Mouse (Mus musculus) ES-E14 (cell line): Measurements from ENCODE around the gene Aig1. TPM values are rescaled to one million over a fixed set of nuclear protein-coding genes. Genes with fewer than 3 reads are reported as not detected.

Source experiments
- DNase-seq: peaks from one replicate; pipeline ENCODE4 v3.0.0-alpha.2; 2013; ENCODE audit warnings: low read depth, low spot score
- H3K27ac ChIP-seq: 2 replicates; pipeline ENCODE4 v1.5.1; 2012; ENCODE audit warnings: low read depth, mild to moderate bottlenecking, low read length, moderate library complexity, mixed read lengths; ENCODE audit not compliant: poor library complexity, insufficient read depth, severe bottlenecking
- H3K36me3 ChIP-seq: 2 replicates; pipeline ENCODE4 v1.6.1; 2012; ENCODE audit warnings: mild to moderate bottlenecking, low read length, moderate library complexity, mixed read lengths; ENCODE audit not compliant: control insufficient read depth, poor library complexity, insufficient read depth, severe bottlenecking
- H3K4me1 ChIP-seq, 2 experiments: fragments of 150-350 bp in 1 of 2; sonication (generic) in 1 of 2; 2 replicates each; pipeline ENCODE4 v1.6.1; 2012; ENCODE audit warnings: low read length in 2 of 2, mild to moderate bottlenecking in 1 of 2, mixed read lengths in 1 of 2; ENCODE audit not compliant: control insufficient read depth in 2 of 2, insufficient read depth in 2 of 2, poor library complexity in 1 of 2
- H3K4me3 ChIP-seq, 2 experiments: fragments of 150-350 bp in 1 of 2; sonication (generic) in 1 of 2; 2 replicates each; pipeline ENCODE4 v1.5.1; 2012; ENCODE audit warnings: low read length in 2 of 2, low read depth in 1 of 2, mild to moderate bottlenecking in 1 of 2, mixed read lengths in 1 of 2; ENCODE audit not compliant: insufficient read depth in 1 of 2, poor library complexity in 1 of 2, severe bottlenecking in 1 of 2
- H3K9ac ChIP-seq: 2 replicates; pipeline ENCODE4 v1.6.1; 2012; ENCODE audit warnings: low read depth, mild to moderate bottlenecking, low read length, mixed read lengths; ENCODE audit not compliant: poor library complexity, insufficient read depth, severe bottlenecking
- H3K9me3 ChIP-seq: fragments of 150-350 bp; sonication (generic); 2 replicates; pipeline ENCODE4 v1.6.1; 2012; ENCODE audit warnings: low read depth, mild to moderate bottlenecking, low read length; ENCODE audit not compliant: control insufficient read depth, insufficient read depth
- CHD2 ChIP-seq: IDR thresholded peaks from 2 replicates; pipeline ENCODE4 v1.6.1; 2014; ENCODE audit warnings: mild to moderate bottlenecking, low read depth, low read length, inconsistent platforms
- HCFC1 ChIP-seq: IDR thresholded peaks from 2 replicates; pipeline ENCODE4 v1.6.1; 2012; ENCODE audit warnings: low read length, inconsistent platforms, borderline replicate concordance; ENCODE audit not compliant: insufficient read depth
- MAFK ChIP-seq: IDR thresholded peaks from 2 replicates; pipeline ENCODE4 v1.6.1; 2014; ENCODE audit warnings: mild to moderate bottlenecking, low read depth, low read length, inconsistent platforms; ENCODE audit not compliant: insufficient read depth
- ZC3H11A ChIP-seq: IDR thresholded peaks from 2 replicates; pipeline ENCODE4 v1.6.1; 2012; ENCODE audit warnings: low read depth, mild to moderate bottlenecking, inconsistent platforms, low read length, borderline replicate concordance
- ZNF384 ChIP-seq: IDR thresholded peaks from 2 replicates; pipeline ENCODE4 v1.6.1; 2012; ENCODE audit warnings: low read depth, low read length, inconsistent platforms
- in situ Hi-C, 2 experiments: fragments of 600-800 bp; cut with MboI; formaldehyde crosslinking; loops; one replicate each; pipeline ENCODE4 v1.15.1; 2025; ENCODE audit warnings: low sequenced_read_pairs in 2 of 2, inconsistent platforms in 1 of 2; ENCODE audit not compliant: unreplicated experiment in 2 of 2
- total RNA-seq: library from RNA; depleted of rRNA; stranded (reverse); fragments of 300-350 nt; gene quantifications from 2 replicates; pipeline ENCODE4 v1.2.3, GENCODE M21; 2012

Gene Aig1
- total RNA-seq, 1 experiment = 10.1 TPM

DNA sequence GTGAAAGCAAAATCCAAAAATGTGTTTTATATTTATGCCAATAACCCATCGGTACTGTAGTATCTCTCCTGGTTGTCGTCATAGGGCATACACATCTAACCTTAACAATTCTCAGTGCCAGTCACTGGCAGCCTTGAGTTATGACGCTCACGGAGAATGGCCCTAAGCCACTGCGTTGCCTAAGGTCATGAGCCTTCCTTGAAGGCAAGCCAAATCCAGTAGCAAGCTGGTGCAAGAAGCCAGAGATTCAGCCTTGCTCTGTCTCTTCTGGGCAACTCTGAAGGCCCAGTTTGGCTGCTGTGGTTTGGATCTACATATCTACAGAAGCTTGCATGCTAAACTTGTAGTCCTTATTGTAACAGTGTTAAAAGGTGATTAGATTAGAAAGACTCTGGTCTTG is 55.2 kb downstream of the Aig1 start:
- H3K4me3 ChIP-seq = no peak overlapping the region
- H3K9me3 ChIP-seq = no peaks in the 10 kb centered on the region
- H3K27ac ChIP-seq = no peak overlapping the region
- DNase-seq = no peak
- H3K36me3 ChIP-seq = no peaks in the 10 kb centered on the region
- in situ Hi-C loops = no loop called here
- no peaks in the 10 kb centered on the region for H3K4me1 ChIP-seq
- H3K9ac ChIP-seq = no peak overlapping the region
- no peak for TF ChIP-seq ZC3H11A
- no peak for TF ChIP-seq HCFC1
- TF ChIP-seq MAFK = no peak
- TF ChIP-seq ZNF384 = no peak
- TF ChIP-seq CHD2 = no peak

DNA sequence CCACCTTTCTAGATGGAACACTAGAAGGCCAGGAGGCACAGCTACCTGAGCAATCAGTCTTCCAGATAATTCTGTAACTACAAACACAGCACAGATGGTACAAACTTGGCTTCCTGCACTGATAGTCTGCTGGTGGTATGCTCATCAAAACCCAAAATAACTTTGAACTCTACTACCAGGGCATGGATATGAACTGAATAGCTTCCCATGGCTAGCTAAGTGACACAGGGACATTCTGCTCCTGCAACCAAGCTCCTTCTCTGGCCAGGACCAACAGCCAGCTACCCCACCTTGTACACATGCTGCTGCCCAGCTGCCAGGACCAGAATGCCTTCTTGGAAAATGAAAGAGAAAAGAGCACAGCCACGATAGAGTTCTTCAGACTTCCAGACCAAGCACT is 60.5 kb downstream of the Aig1 start:
- in situ Hi-C loops = no loop called here

DNA sequence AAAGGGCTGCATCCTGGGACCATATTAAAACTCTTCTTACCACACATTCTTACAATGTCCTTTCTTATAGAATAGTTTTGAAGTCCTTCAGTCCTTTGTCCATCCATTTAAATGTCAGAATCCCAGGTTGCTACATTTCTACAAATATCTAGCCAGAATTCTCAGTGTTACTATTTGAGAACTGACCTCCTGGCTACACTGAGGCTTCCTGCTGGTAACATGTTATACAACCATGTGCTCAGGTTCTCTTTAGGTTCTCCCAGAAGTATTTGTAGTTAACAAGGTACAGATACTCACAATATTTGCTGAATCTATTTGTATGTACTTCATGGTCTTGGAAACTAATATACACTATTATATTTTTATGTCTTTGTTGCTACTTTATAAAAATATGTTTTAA is 62.0 kb downstream of the Aig1 start:
- H3K27ac ChIP-seq = no peak overlapping the region
- no peak for DNase-seq
- TF ChIP-seq CHD2 (no peak), HCFC1 (no peak), MAFK (no peak), ZC3H11A (no peak), ZNF384 (no peak)
- no peak overlapping the region for H3K9ac ChIP-seq
- H3K4me3 ChIP-seq = no peak overlapping the region
- H3K9me3 ChIP-seq = no peaks in the 10 kb centered on the region
- H3K4me1 ChIP-seq = no peaks in the 10 kb centered on the region
- H3K36me3 ChIP-seq = no peaks in the 10 kb centered on the region
- in situ Hi-C loops = no loop called here

More for the DNA sequence above, 60.5 kb downstream of the Aig1 start:
- H3K4me1 ChIP-seq = no peaks in the 10 kb centered on the region
- H3K27ac ChIP-seq = no peak overlapping the region
- TF ChIP-seq CHD2 (no peak), ZNF384 (no peak), MAFK (no peak), ZC3H11A (no peak), HCFC1 (no peak)
- H3K4me3 ChIP-seq = no peak overlapping the region
- H3K36me3 ChIP-seq = no peaks in the 10 kb centered on the region
- DNase-seq = no peak
- no peaks in the 10 kb centered on the region for H3K9me3 ChIP-seq
- no peak overlapping the region for H3K9ac ChIP-seq

DNA sequence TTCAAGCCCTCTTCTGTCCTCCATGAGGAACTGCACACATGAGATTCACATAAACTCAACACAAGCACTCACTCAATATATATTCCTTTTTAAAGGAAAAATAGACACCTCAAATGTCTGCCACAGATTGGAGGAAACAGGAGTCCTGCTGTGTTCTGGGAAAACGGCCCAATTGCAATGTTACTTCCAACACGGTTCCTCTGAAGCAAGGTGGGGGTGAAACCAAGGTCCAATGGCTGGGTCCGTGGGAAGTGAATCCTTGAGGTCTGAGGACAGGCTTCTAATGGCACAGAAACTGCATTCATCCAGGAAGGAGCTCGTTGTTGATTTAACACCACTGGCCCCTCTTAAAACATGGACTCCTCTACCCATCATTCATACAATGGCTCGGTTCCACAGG is 67.5 kb downstream of the Aig1 start:
- no peak overlapping the region for H3K4me3 ChIP-seq
- no peak for TF ChIP-seq ZNF384
- TF ChIP-seq MAFK = no peak
- no peak for TF ChIP-seq CHD2
- no peak for TF ChIP-seq HCFC1
- TF ChIP-seq ZC3H11A = no peak
- no peaks in the 10 kb centered on the region for H3K4me1 ChIP-seq
- H3K9me3 ChIP-seq = no peaks in the 10 kb centered on the region
- H3K36me3 ChIP-seq = no peaks in the 10 kb centered on the region
- H3K27ac ChIP-seq = no peak overlapping the region
- in situ Hi-C loops = no loop called here
- no peak overlapping the region for H3K9ac ChIP-seq
- DNase-seq = no peak

DNA sequence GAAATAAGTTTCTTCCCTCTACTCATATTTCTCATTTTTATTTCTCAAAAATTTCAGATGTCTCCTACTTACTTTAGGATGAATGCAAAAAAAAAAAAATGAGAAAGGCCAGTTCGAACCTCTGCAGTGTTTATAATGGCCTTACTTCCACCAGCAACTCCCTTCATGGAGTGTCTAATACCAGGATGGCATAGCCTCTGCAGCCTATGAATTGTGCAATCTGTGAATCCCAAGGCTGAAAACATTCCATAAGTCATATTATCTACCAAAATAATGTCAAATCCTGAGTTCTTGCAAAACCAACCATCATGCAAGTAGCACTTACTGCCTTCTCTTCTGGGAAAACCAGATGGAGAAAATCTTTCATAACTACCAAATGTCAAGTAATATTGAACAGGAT is 75.3 kb downstream of the Aig1 start:
- H3K9me3 ChIP-seq = no peaks in the 10 kb centered on the region
- DNase-seq = no peak
- no peak overlapping the region for H3K27ac ChIP-seq
- no peak overlapping the region for H3K9ac ChIP-seq
- H3K4me3 ChIP-seq = no peak overlapping the region
- H3K4me1 ChIP-seq = no peaks in the 10 kb centered on the region
- H3K36me3 ChIP-seq = no peaks in the 10 kb centered on the region
- in situ Hi-C loops = no loop called here
- TF ChIP-seq HCFC1 = no peak
- TF ChIP-seq ZC3H11A = no peak
- TF ChIP-seq ZNF384 = no peak
- no peak for TF ChIP-seq CHD2
- no peak for TF ChIP-seq MAFK
